Mouse (Mus musculus): ENCODE measurements around the gene Rfx3.

Rfx3 gene

DNA sequence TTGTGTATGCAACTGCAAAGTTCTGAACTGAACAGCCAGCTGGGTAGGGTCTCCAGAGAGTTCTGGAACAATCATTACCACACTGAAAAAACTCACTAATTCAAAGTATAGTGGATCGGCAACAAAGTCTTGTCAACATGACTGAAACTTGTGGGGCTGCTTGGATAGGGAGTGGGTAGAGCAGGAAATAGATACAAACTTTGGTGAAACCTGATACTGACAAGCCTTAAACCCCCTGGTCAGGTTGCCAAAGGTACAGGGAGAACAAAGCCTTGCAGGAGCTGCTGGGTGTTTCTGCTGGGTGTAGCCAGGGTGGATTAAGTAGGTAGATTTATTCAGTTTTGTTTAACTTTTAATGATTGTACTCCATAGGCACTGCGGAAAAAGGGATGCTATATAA lies 274.4 kb downstream of the Rfx3 start:
- no peak for ATAC-seq (ENCODE audit: low TSS enrichment)

- ATAC-seq (ENCODE audit: low TSS enrichment): no peak
Observed at GRCm38 (mm10) chr19:27718931-27719330, 292.0 kb downstream of the Rfx3 start.

- peak; percentile 72; the same call in 1 of the 2 replicates for ATAC-seq (ENCODE audit: low TSS enrichment)
Observed at GRCm38 (mm10) chr19:27716274-27716673, 294.7 kb downstream of the Rfx3 start.

Measured in frontal cortex, adult (tissue).